Mouse (Mus musculus): ENCODE measurements around the gene Gm960. TPM values are rescaled to one million over a fixed set of nuclear protein-coding genes. Genes with fewer than 3 reads are reported as not detected.

Gene Gm960
- polyA plus RNA-seq, 1 experiment from 2014 or later = 1.4 TPM

GRCm38 (mm10) chr19:4729186-4729585 lies 30.7 kb upstream of the Gm960 start:
- Histone ChIP-seq H3K36me3 (ENCODE audit: insufficient read depth, low read length) (no peaks in the 10 kb centered on the region), H3K27me3 (replicated peaks; ENCODE audit: insufficient read depth, low read length) (no peaks in the 10 kb centered on the region), H3K9me3 (ENCODE audit: low read length) (no peaks in the 10 kb centered on the region), H3K9ac (replicated peaks; ENCODE audit: low read depth) (no peak overlapping the region), H3K4me1 (ENCODE audit: insufficient read depth, low read depth, low read length) (no peaks in the 10 kb centered on the region), H3K4me3 (ENCODE audit: low read depth, low read length) (no peak overlapping the region), H3K4me2 (replicated peaks; ENCODE audit: low read depth, low read length) (no peak overlapping the region), H3K27ac (ENCODE audit: low read length) (no peak overlapping the region)
- WGBS = 63% methylated on average over 9 of the region's 9 CpGs
- ATAC-seq (no peak; the same call in 1 of the 2 replicates), DNase-seq (ENCODE audit: low spot score) (no peak)
- no peak for TF ChIP-seq CTCF (IDR thresholded peaks at IDR 0.05)
- TF ChIP-seq EP300 (IDR thresholded peaks at IDR 0.05) = no peak

- ATAC-seq = peak; percentile 49
- no peaks in the 10 kb centered on the region for H3K9me3 ChIP-seq (ENCODE audit: low read length)
- TF ChIP-seq EP300 (IDR thresholded peaks at IDR 0.05) (no peak), CTCF (IDR thresholded peaks at IDR 0.05) (no peak)
- H3K27ac ChIP-seq (ENCODE audit: low read length) = peak overlapping the region; percentile 62
- DNase-seq (ENCODE audit: low spot score) = peak; percentile 64
- peak overlapping the region; percentile 19; the same call in 1 of the 2 replicates for H3K4me3 ChIP-seq (ENCODE audit: low read depth, low read length)
- no peaks in the 10 kb centered on the region for H3K36me3 ChIP-seq (ENCODE audit: insufficient read depth, low read length)
- H3K4me2 ChIP-seq (replicated peaks; ENCODE audit: low read depth, low read length) = peak overlapping the region; percentile 51
- no peaks in the 10 kb centered on the region for H3K27me3 ChIP-seq (replicated peaks; ENCODE audit: insufficient read depth, low read length)
- WGBS = 23% methylated on average over 11 of the region's 11 CpGs
- H3K9ac ChIP-seq (replicated peaks; ENCODE audit: low read depth) = no peak overlapping the region
- no peaks in the 10 kb centered on the region for H3K4me1 ChIP-seq (ENCODE audit: insufficient read depth, low read depth, low read length)
These were observed 22.3 kb upstream of the Gm960 start for GRCm38 (mm10) chr19:4720671-4721244.

- DNase-seq (ENCODE audit: low spot score) (no peak), ATAC-seq (no peak)
- H3K36me3 ChIP-seq (ENCODE audit: insufficient read depth, low read length) = no peaks in the 10 kb centered on the region
- no peaks in the 10 kb centered on the region for H3K9me3 ChIP-seq (ENCODE audit: low read length)
- H3K9ac ChIP-seq (replicated peaks; ENCODE audit: low read depth) = no peak overlapping the region
- no peak overlapping the region for H3K4me3 ChIP-seq (ENCODE audit: low read depth, low read length)
- no peaks in the 10 kb centered on the region for H3K27me3 ChIP-seq (replicated peaks; ENCODE audit: insufficient read depth, low read length)
- H3K4me1 ChIP-seq (ENCODE audit: insufficient read depth, low read depth, low read length) = no peaks in the 10 kb centered on the region
- 71% methylated on average over 15 of the region's 15 CpGs for WGBS
- H3K4me2 ChIP-seq (replicated peaks; ENCODE audit: low read depth, low read length) = peak overlapping the region; percentile 51
- peak overlapping the region; percentile 62; the same call in 1 of the 2 replicates for H3K27ac ChIP-seq (ENCODE audit: low read length)
- TF ChIP-seq EP300 (IDR thresholded peaks at IDR 0.05) (no peak), CTCF (IDR thresholded peaks at IDR 0.05) (no peak)
These were observed 21.6 kb upstream of the Gm960 start for GRCm38 (mm10) chr19:4720112-4720511.

GRCm38 (mm10) chr19:4719351-4719764 lies 20.9 kb upstream of the Gm960 start:
- Histone ChIP-seq H3K9me3 (ENCODE audit: low read length) (no peaks in the 10 kb centered on the region), H3K27me3 (replicated peaks; ENCODE audit: insufficient read depth, low read length) (peaks cover 4% of the 10 kb centered on the region; the same call in 1 of the 2 replicates), H3K27ac (ENCODE audit: low read length) (peak overlapping the region; percentile 62; the same call in 1 of the 2 replicates), H3K4me2 (replicated peaks; ENCODE audit: low read depth, low read length) (peak overlapping the region; percentile 51; the same call in 1 of the 2 replicates), H3K4me3 (ENCODE audit: low read depth, low read length) (no peak overlapping the region), H3K4me1 (ENCODE audit: insufficient read depth, low read depth, low read length) (no peaks in the 10 kb centered on the region), H3K9ac (replicated peaks; ENCODE audit: low read depth) (no peak overlapping the region), H3K36me3 (ENCODE audit: insufficient read depth, low read length) (no peaks in the 10 kb centered on the region)
- DNase-seq (ENCODE audit: low spot score) (peak; percentile 89), ATAC-seq (peak; percentile 95)
- WGBS = 22% methylated on average over 5 of the region's 5 CpGs
- no peak for TF ChIP-seq CTCF (IDR thresholded peaks at IDR 0.05)
- TF ChIP-seq EP300 (IDR thresholded peaks at IDR 0.05) = no peak

GRCm38 (mm10) chr19:4718716-4719115 lies 20.2 kb upstream of the Gm960 start:
- Histone ChIP-seq H3K36me3 (ENCODE audit: insufficient read depth, low read length) (no peaks in the 10 kb centered on the region), H3K9me3 (ENCODE audit: low read length) (no peaks in the 10 kb centered on the region), H3K4me3 (ENCODE audit: low read depth, low read length) (no peak overlapping the region), H3K27ac (ENCODE audit: low read length) (no peak overlapping the region), H3K4me2 (replicated peaks; ENCODE audit: low read depth, low read length) (no peak overlapping the region), H3K9ac (replicated peaks; ENCODE audit: low read depth) (no peak overlapping the region), H3K4me1 (ENCODE audit: insufficient read depth, low read depth, low read length) (no peaks in the 10 kb centered on the region), H3K27me3 (replicated peaks; ENCODE audit: insufficient read depth, low read length) (peaks cover 10% of the 10 kb centered on the region)
- 21% methylated on average over 8 of the region's 12 CpGs for WGBS
- DNase-seq (ENCODE audit: low spot score) (peak; percentile 43), ATAC-seq (peak; percentile 30)
- no peak for TF ChIP-seq EP300 (IDR thresholded peaks at IDR 0.05)
- TF ChIP-seq CTCF (IDR thresholded peaks at IDR 0.05) = no peak

GRCm38 (mm10) chr19:4717281-4717680 lies 18.8 kb upstream of the Gm960 start:
- no peak for TF ChIP-seq EP300 (IDR thresholded peaks at IDR 0.05)
- TF ChIP-seq CTCF (IDR thresholded peaks at IDR 0.05) = no peak
- no peak overlapping the region for H3K9ac ChIP-seq (replicated peaks; ENCODE audit: low read depth)
- H3K4me2 ChIP-seq (replicated peaks; ENCODE audit: low read depth, low read length) = no peak overlapping the region
- no peak for ATAC-seq
- no peaks in the 10 kb centered on the region for H3K36me3 ChIP-seq (ENCODE audit: insufficient read depth, low read length)
- no peak overlapping the region for H3K27ac ChIP-seq (ENCODE audit: low read length)
- H3K4me3 ChIP-seq (ENCODE audit: low read depth, low read length) = no peak overlapping the region
- WGBS = 88% methylated on average over 2 of the region's 2 CpGs
- peaks cover 3% of the 10 kb centered on the region; the same call in 1 of the 2 replicates for H3K4me1 ChIP-seq (ENCODE audit: insufficient read depth, low read depth, low read length)
- DNase-seq (ENCODE audit: low spot score) = no peak
- H3K9me3 ChIP-seq (ENCODE audit: low read length) = no peaks in the 10 kb centered on the region
- H3K27me3 ChIP-seq (replicated peaks; ENCODE audit: insufficient read depth, low read length) = peaks cover 25% of the 10 kb centered on the region

All from lung, postnatal 0 days (tissue).